In genomic region chr17:75115594-75115993, GRCm38 (mm10) we compare ENCODE assay signal across 21 mouse cellular contexts.
DNase-seq lines count a peak whose midpoint lies in the region; ATAC-seq and TF ChIP-seq lines count a peak whose summit lies in the region.
"Had no signal": no experiment of that assay in that cellular context is flagged by ENCODE, and none has a peak within 500 bp of the region (broad histone marks: within the 10 kb centered on the region; RNA-seq: fewer than 3 reads in every experiment).

No protein-coding gene starts in this region.

- H3K9ac ChIP-seq in kidney, embryonic 14.5 days (ENCODE audit: low read depth, low read length) = no peak overlapping the region
- no peak overlapping the region for H3K9ac ChIP-seq in kidney, postnatal 0 days (ENCODE audit: low read depth, low read length)
- H3K9ac ChIP-seq: embryonic facial prominence, embryonic 13.5 days; embryonic facial prominence, embryonic 15.5 days; forebrain, embryonic 12.5 days had no signal

- no peak overlapping the region for H3K4me3 ChIP-seq in kidney, embryonic 14.5 days (ENCODE audit: low read length)
- H3K4me3 ChIP-seq in kidney, postnatal 0 days (replicated peaks; ENCODE audit: low read depth, low read length) = no peak overlapping the region
- H3K4me3 ChIP-seq: embryonic facial prominence, embryonic 13.5 days; embryonic facial prominence, embryonic 15.5 days; erythroblast, embryonic 14.5 days; forebrain, embryonic 10.5 days; forebrain, embryonic 12.5 days had no signal

- DNase-seq in kidney, adult 18-20 months = no peak
- DNase-seq in kidney, postnatal 0 days (ENCODE audit: low spot score) = no peak
- no peak for DNase-seq in kidney, adult 11 months
- DNase-seq: adrenal gland, adult 2 months; adrenal gland, postnatal 10 days; adrenal gland, postnatal 25 days; cerebellum, adult 11 months; cerebellum, adult 18-20 months; cerebellum, adult 8-10 months; cerebellum, adult 9-11 months; cerebellum, postnatal 14 days; cerebellum, postnatal 36 days; embryo, embryonic 11 days had no signal

- H3K27ac ChIP-seq in kidney, embryonic 14.5 days (ENCODE audit: low read depth, low read length) = no peak overlapping the region
- no peak overlapping the region for H3K27ac ChIP-seq in kidney, postnatal 0 days
- H3K27ac ChIP-seq: embryonic facial prominence, embryonic 13.5 days; embryonic facial prominence, embryonic 15.5 days; forebrain, embryonic 10.5 days; forebrain, embryonic 12.5 days had no signal

- H3K9me3 ChIP-seq in kidney, embryonic 14.5 days (ENCODE audit: control insufficient read depth, low read length) = no peaks in the 10 kb centered on the region
- no peaks in the 10 kb centered on the region for H3K9me3 ChIP-seq in kidney, postnatal 0 days (replicated peaks; ENCODE audit: low read length)
- H3K9me3 ChIP-seq: embryonic facial prominence, embryonic 13.5 days; embryonic facial prominence, embryonic 15.5 days; forebrain, embryonic 10.5 days; forebrain, embryonic 12.5 days had no signal

- no peak for TF ChIP-seq CTCF in kidney, postnatal 0 days (IDR thresholded peaks at IDR 0.05; ENCODE audit: low read depth)

- no peaks in the 10 kb centered on the region for H3K27me3 ChIP-seq in kidney, embryonic 14.5 days (ENCODE audit: control insufficient read depth, insufficient read depth, low read length)
- no peaks in the 10 kb centered on the region for H3K27me3 ChIP-seq in kidney, postnatal 0 days (ENCODE audit: insufficient read depth, low read length)
- H3K27me3 ChIP-seq: embryonic facial prominence, embryonic 13.5 days; embryonic facial prominence, embryonic 15.5 days; forebrain, embryonic 12.5 days had no signal

- peaks cover 27% of the 10 kb centered on the region for H3K4me1 ChIP-seq in kidney, embryonic 14.5 days (ENCODE audit: control insufficient read depth, insufficient read depth, low read length)
- H3K4me1 ChIP-seq in kidney, postnatal 0 days (replicated peaks; ENCODE audit: insufficient read depth, low read length) = no peaks in the 10 kb centered on the region; the same call in 1 of the 2 replicates

- ATAC-seq in kidney, embryonic 14.5 days (ENCODE audit: low FRiP score, low TSS enrichment) = peak; percentile 69
- ATAC-seq in kidney, postnatal 0 days (replicated peaks; ENCODE audit: low FRiP score, low read depth) = peak; percentile 62; the same call in 1 of the 2 replicates
- ATAC-seq: forebrain, embryonic 14.5 days; forebrain, embryonic 16.5 days had no signal

- no peak overlapping the region for H3K4me2 ChIP-seq in kidney, embryonic 14.5 days (replicated peaks; ENCODE audit: low read depth, low read length)
- H3K4me2 ChIP-seq in kidney, postnatal 0 days (ENCODE audit: low read length) = no peak overlapping the region
- H3K4me2 ChIP-seq: embryonic facial prominence, embryonic 13.5 days; embryonic facial prominence, embryonic 15.5 days; forebrain, embryonic 12.5 days had no signal

- WGBS in kidney, embryonic 14.5 days = 27% methylated on average over 8 of the region's 8 CpGs
- WGBS in kidney, postnatal 0 days = 28% methylated on average over 8 of the region's 8 CpGs

- H3K36me3 ChIP-seq in kidney, embryonic 14.5 days (ENCODE audit: control insufficient read depth, insufficient read depth, low read length) = no peaks in the 10 kb centered on the region
- H3K36me3 ChIP-seq in kidney, postnatal 0 days (ENCODE audit: insufficient read depth, low read length) = no peaks in the 10 kb centered on the region
- H3K36me3 ChIP-seq: embryonic facial prominence, embryonic 13.5 days; embryonic facial prominence, embryonic 15.5 days; forebrain, embryonic 10.5 days; forebrain, embryonic 12.5 days had no signal
